Comparison of ENCODE assay signal across 9 mouse cellular contexts in genomic region chr11:119043761-119044550, GRCm38 (mm10). TPM values are rescaled to one million over a fixed set of nuclear protein-coding genes. Genes with fewer than 3 reads are reported as not detected.
A peak's percentile ranks its signal among the peaks of the same experiment; 100 is the strongest.
DNase-seq lines count a peak whose midpoint lies in the region; ATAC-seq lines count a peak whose summit lies in the region.
"Had no signal": no experiment of that assay in that cellular context is flagged by ENCODE, and none has a peak within 500 bp of the region (broad histone marks: within the 10 kb centered on the region; RNA-seq: fewer than 3 reads in every experiment).

No protein-coding gene starts in this region.

- peak; percentile 41 for DNase-seq in kidney, adult 18-20 months
- DNase-seq in ES-CJ7 (ENCODE audit: low read depth, low spot score): peak; percentile 74
- peak; percentile 78 for DNase-seq in embryo, embryonic 10 days (ENCODE audit: low spot score)
- DNase-seq in liver, embryonic 13.5 days: no peak
- DNase-seq in layer of hippocampus, adult 8-10 months (ENCODE audit: low spot score in 2 of 2): no peak
- DNase-seq in adrenal gland, adult 8-10 months: no peak

- ATAC-seq in kidney, embryonic 14.5 days (ENCODE audit: low FRiP score, low TSS enrichment): no peak
- ATAC-seq in liver, embryonic 13.5 days (ENCODE audit: low read depth): no peak
- no peak for ATAC-seq in megakaryocyte-erythroid progenitor cell, adult 5-6 weeks (replicated peaks; ENCODE audit: low FRiP score, low TSS enrichment, poor library complexity, severe bottlenecking)

- H3K27ac ChIP-seq in kidney, embryonic 14.5 days (ENCODE audit: low read depth, low read length): no peak overlapping the region
- H3K27ac ChIP-seq in liver, embryonic 13.5 days: no peak overlapping the region
- H3K27ac ChIP-seq: neural tube, embryonic 13.5 days had no signal

- no peak overlapping the region for H3K4me2 ChIP-seq in kidney, embryonic 14.5 days (replicated peaks; ENCODE audit: low read depth, low read length)
- peak overlapping the region; percentile 21; the same call in 1 of the 2 replicates for H3K4me2 ChIP-seq in liver, embryonic 13.5 days
- H3K4me2 ChIP-seq: neural tube, embryonic 13.5 days had no signal

- H3K4me1 ChIP-seq in kidney, embryonic 14.5 days (ENCODE audit: control insufficient read depth, insufficient read depth, low read length): peaks cover 43% of the 10 kb centered on the region
- peaks cover 52% of the 10 kb centered on the region for H3K4me1 ChIP-seq in liver, embryonic 13.5 days (replicated peaks)

- H3K4me3 ChIP-seq in kidney, embryonic 14.5 days (ENCODE audit: low read length): no peak overlapping the region
- H3K4me3 ChIP-seq in liver, embryonic 13.5 days (replicated peaks): no peak overlapping the region

- no peaks in the 10 kb centered on the region for H3K9me3 ChIP-seq in kidney, embryonic 14.5 days (ENCODE audit: control insufficient read depth, low read length)
- no peaks in the 10 kb centered on the region for H3K9me3 ChIP-seq in liver, embryonic 13.5 days (replicated peaks)
- H3K9me3 ChIP-seq: neural tube, embryonic 13.5 days had no signal

- H3K27me3 ChIP-seq in kidney, embryonic 14.5 days (ENCODE audit: control insufficient read depth, insufficient read depth, low read length): peaks cover 78% of the 10 kb centered on the region
- peaks cover 100% of the 10 kb centered on the region for H3K27me3 ChIP-seq in liver, embryonic 13.5 days

- H3K9ac ChIP-seq in kidney, embryonic 14.5 days (ENCODE audit: low read depth, low read length): no peak overlapping the region
- no peak overlapping the region for H3K9ac ChIP-seq in liver, embryonic 13.5 days
- H3K9ac ChIP-seq: neural tube, embryonic 13.5 days had no signal

- H3K36me3 ChIP-seq in kidney, embryonic 14.5 days (ENCODE audit: control insufficient read depth, insufficient read depth, low read length): 0 out of 2 replicates have a peak, but pooled peaks cover 1% of the 10 kb centered on the region
- H3K36me3 ChIP-seq in liver, embryonic 13.5 days: peaks cover 1% of the 10 kb centered on the region

- WGBS in kidney, embryonic 14.5 days: 3% methylated on average over 10 of the region's 10 CpGs
- WGBS in liver, embryonic 13.5 days (ENCODE audit: insufficient replicate concordance): 4% methylated on average over 10 of the region's 10 CpGs

RNA-seq across cellular contexts. Expression of gene Cbx8, which starts 3.2 kb away (rescaled TPM):
- 7.8 and 10.9 TPM in 2 replicates for polyA plus RNA-seq in kidney, embryonic 14.5 days (2014; fragmentation: Nextera tagmentation; extraction: Ambion mirVana)
- polyA plus RNA-seq in liver, embryonic 13.5 days (2015; fragmentation: Nextera tagmentation; extraction: Ambion mirVana): 2.4 and 2.8 TPM in 2 replicates
- 10 to 100 TPM in 2 of 4 experiments, 1 to 10 TPM in 2; 6.9 to 11.9 (median 9.6) TPM for total RNA-seq in layer of hippocampus, adult 8-10 months (2022)
- total RNA-seq in megakaryocyte-erythroid progenitor cell, adult 5-6 weeks (2014; fragmentation: Nextera tagmentation): 1.3 and 2.2 TPM in 2 replicates
- total RNA-seq in megakaryocyte-erythroid progenitor cell, adult 5-6 weeks (2017): 0.70 and 1.2 TPM in 2 replicates
- total RNA-seq in adrenal gland, adult 8-10 months (2022): 10 to 100 TPM; 15.3 to 24.0 (median 16.5) TPM

RNA-seq across cellular contexts. Expression of gene Cbx2, which starts 21.2 kb away (rescaled TPM):
- 19.9 and 38.2 TPM in 2 replicates for polyA plus RNA-seq in kidney, embryonic 14.5 days (2014; fragmentation: Nextera tagmentation; extraction: Ambion mirVana)
- polyA plus RNA-seq in liver, embryonic 13.5 days (2015; fragmentation: Nextera tagmentation; extraction: Ambion mirVana): 3.8 and 4.1 TPM in 2 replicates
- 1 to 10 TPM; 1.7 to 3.9 (median 2.4) TPM for total RNA-seq in layer of hippocampus, adult 8-10 months (2022)
- 9.7 and 10.4 TPM in 2 replicates for total RNA-seq in megakaryocyte-erythroid progenitor cell, adult 5-6 weeks (2014; fragmentation: Nextera tagmentation)
- 6.2 and 6.4 TPM in 2 replicates for total RNA-seq in megakaryocyte-erythroid progenitor cell, adult 5-6 weeks (2017)
- total RNA-seq in adrenal gland, adult 8-10 months (2022): 1 to 10 TPM; 4.6 to 8.1 (median 5.6) TPM

RNA-seq across cellular contexts. Expression of gene Cbx4, which starts 42.1 kb away (rescaled TPM):
- polyA plus RNA-seq in kidney, embryonic 14.5 days (2014; fragmentation: Nextera tagmentation; extraction: Ambion mirVana): 4.9 and 8.3 TPM in 2 replicates
- 2.0 and 2.4 TPM in 2 replicates for polyA plus RNA-seq in liver, embryonic 13.5 days (2015; fragmentation: Nextera tagmentation; extraction: Ambion mirVana)
- 10 to 100 TPM; 40.7 to 47.2 (median 44.0) TPM for total RNA-seq in layer of hippocampus, adult 8-10 months (2022)
- 5.2 and 5.4 TPM in 2 replicates for total RNA-seq in megakaryocyte-erythroid progenitor cell, adult 5-6 weeks (2014; fragmentation: Nextera tagmentation)
- total RNA-seq in megakaryocyte-erythroid progenitor cell, adult 5-6 weeks (2017): 3.9 and 11.6 TPM in 2 replicates
- 100 to 1,000 TPM in 1 of 4 experiments, 10 to 100 TPM in 3; 70.8 to 227 (median 87.4) TPM for total RNA-seq in adrenal gland, adult 8-10 months (2022)

RNA-seq across cellular contexts. Expression of gene Enpp7, which starts 56.0 kb away (rescaled TPM):
- polyA plus RNA-seq in kidney, embryonic 14.5 days (2014; fragmentation: Nextera tagmentation; extraction: Ambion mirVana): not detected in 2 replicates
- not detected in 2 replicates for polyA plus RNA-seq in liver, embryonic 13.5 days (2015; fragmentation: Nextera tagmentation; extraction: Ambion mirVana)
- total RNA-seq in layer of hippocampus, adult 8-10 months (2022): not detected
- not detected in 2 replicates for total RNA-seq in megakaryocyte-erythroid progenitor cell, adult 5-6 weeks (2014; fragmentation: Nextera tagmentation)
- total RNA-seq in megakaryocyte-erythroid progenitor cell, adult 5-6 weeks (2017): not detected in 2 replicates
- total RNA-seq in adrenal gland, adult 8-10 months (2022): not detected
- polyA plus RNA-seq: neural tube, embryonic 13.5 days had no signal

Comparison
In these comparisons a context has a peak if more than half of its experiments do, and no peak if none do; other contexts are left out.
1. DNase-seq: peak in kidney, adult 18-20 months (single experiment), ES-CJ7 (single experiment) and embryo, embryonic 10 days (single experiment); none in liver, embryonic 13.5 days (single experiment), layer of hippocampus, adult 8-10 months (0 of 2) and adrenal gland, adult 8-10 months (single experiment).